Mouse (Mus musculus) forebrain, embryonic 14.5 days (tissue): ENCODE results near the gene Ddb2. TPM values are rescaled to one million over a fixed set of nuclear protein-coding genes. Genes with fewer than 3 reads are reported as not detected.

Source experiments
- ATAC-seq: fragments of 200-750 bp; cut with Nextera tagmentation; 2 replicates; pipeline ENCODE4 v1.8.0; 2017; ENCODE audit warnings: mild to moderate bottlenecking, moderate library complexity
- DNase-seq: peaks from one replicate; pipeline ENCODE4 v3.0.0-alpha.2; 2015; ENCODE audit warnings: low spot score
- H3K27ac ChIP-seq: fragments of 300-500 bp; sonication (generic); 2 replicates; pipeline ENCODE4 v1.5.1; 2014; ENCODE audit warnings: low read depth, mild to moderate bottlenecking, control low read depth, low read length, moderate library complexity
- H3K27me3 ChIP-seq: fragments of 300-500 bp; sonication (generic); replicated peaks from 2 replicates; pipeline ENCODE4 v1.6.1; 2014; ENCODE audit warnings: low read length, control low read depth, mixed read lengths; ENCODE audit not compliant: control insufficient read depth, insufficient read depth
- H3K36me3 ChIP-seq: fragments of 300-500 bp; sonication (generic); 2 replicates; pipeline ENCODE4 v1.6.1; 2014; ENCODE audit warnings: low read length, control low read depth; ENCODE audit not compliant: control insufficient read depth, insufficient read depth
- H3K4me1 ChIP-seq: fragments of 300-500 bp; sonication (generic); 2 replicates; pipeline ENCODE4 v1.6.1; 2014; ENCODE audit warnings: antibody characterized with exemption, low read length, control low read depth; ENCODE audit not compliant: control insufficient read depth, insufficient read depth
- H3K4me2 ChIP-seq: fragments of 300-500 bp; sonication (generic); 2 replicates; pipeline ENCODE4 v1.6.1; 2014; ENCODE audit warnings: mild to moderate bottlenecking, control low read depth, low read length
- H3K4me3 ChIP-seq: fragments of 300-500 bp; sonication (generic); 2 replicates; pipeline ENCODE4 v1.5.1; 2014; ENCODE audit warnings: low read depth, low read length, control low read depth
- H3K9ac ChIP-seq: fragments of 300-500 bp; sonication (generic); 2 replicates; pipeline ENCODE4 v1.6.1; 2014; ENCODE audit warnings: mild to moderate bottlenecking, low read length, control low read depth, moderate library complexity
- H3K9me3 ChIP-seq: fragments of 300-500 bp; sonication (generic); replicated peaks from 2 replicates; pipeline ENCODE4 v1.6.1; 2016; ENCODE audit warnings: low read length, control low read depth, mixed read lengths; ENCODE audit not compliant: control insufficient read depth
- WGBS: fragments of 180-500 bp; shearing (Covaris S2); extraction: QIAGEN DNeasy Blood & Tissue Kit; methylation state at CpG from one replicate; pipeline ENCODE4 v1.1.7; 2014; 5-methylcytosine and 5-hydroxymethylcytosine counted together
- polyA plus RNA-seq: library from polyadenylated mRNA; unstranded; fragments of >200 nt; fragmentation: Nextera tagmentation; extraction: Ambion mirVana; gene quantifications from 2 replicates; pipeline ENCODE4 v1.2.1, GENCODE M21; 2014

The Ddb2 gene
- polyA plus RNA-seq, 1 experiment from 2014 or later = 9.4 TPM

DNA sequence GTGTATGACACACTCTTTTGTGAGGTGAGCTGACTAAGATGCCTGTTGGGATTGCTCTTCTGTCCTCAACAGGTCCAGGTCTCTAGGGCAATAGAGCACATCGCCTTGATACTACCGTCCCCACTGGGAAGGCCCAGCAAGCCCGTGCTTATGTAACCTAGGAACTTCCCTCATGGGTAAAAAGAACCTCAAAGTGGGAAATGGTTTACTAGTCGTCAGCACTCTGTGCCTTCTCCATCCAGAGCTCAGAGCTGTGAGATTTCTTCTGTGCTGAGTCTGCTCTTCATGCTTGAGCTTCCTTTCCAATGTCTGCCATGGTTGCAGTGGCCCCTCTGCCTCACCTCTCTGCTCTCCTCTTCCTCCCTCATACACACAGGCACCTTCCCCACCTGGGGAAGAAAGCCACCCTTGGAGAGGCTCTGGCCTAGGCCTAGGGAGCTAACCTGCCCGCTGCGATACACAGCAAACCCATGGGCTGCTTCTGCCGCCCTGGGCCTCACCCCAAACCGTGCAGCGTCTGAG is 30.5 kb downstream of the Ddb2 start:
- Histone ChIP-seq H3K9me3 (no peaks in the 10 kb centered on the region), H3K27ac (no peak overlapping the region), H3K9ac (no peak overlapping the region), H3K36me3 (peaks cover 62% of the 10 kb centered on the region), H3K4me2 (no peak overlapping the region), H3K4me3 (no peak overlapping the region), H3K27me3 (no peaks in the 10 kb centered on the region), H3K4me1 (peaks cover 15% of the 10 kb centered on the region)
- DNase-seq (no peak), ATAC-seq (no peak)
- WGBS = 92% methylated on average over 9 of the region's 9 CpGs

DNA sequence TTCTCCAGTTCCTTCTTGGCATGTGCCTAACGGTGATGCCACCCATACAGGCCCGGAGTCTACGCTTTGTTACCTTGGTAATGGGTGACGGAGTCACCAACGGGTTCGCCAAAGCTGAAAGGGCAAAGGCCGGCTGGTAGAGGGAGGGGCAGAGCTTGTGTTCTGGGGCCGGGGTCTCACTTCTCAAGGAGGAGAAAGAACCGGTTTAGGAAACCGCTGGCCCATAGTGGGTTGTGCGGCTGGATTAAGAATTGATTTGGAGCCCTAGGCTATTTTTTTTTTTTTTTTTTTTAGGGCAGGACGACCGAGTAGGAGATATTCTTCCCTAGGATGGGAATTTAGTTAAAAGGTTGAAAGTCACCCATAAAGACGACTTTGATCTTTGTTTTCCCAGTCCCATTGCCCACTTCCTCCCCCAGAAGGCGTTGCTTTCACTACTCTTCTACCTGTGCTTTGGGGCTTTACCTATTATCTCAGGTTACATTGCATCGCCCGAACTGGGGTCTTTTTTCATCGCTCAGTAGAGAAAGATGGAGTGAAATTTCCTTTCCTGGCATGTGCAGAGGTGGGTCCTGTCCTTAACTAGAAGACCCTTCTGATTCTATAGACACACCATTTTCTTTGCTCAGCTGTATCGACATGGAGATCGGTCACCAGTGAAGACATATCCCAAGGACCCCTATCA is 33.7 kb downstream of the Ddb2 start:
- peak overlapping the region; percentile 89 for H3K27ac ChIP-seq
- peaks cover 15% of the 10 kb centered on the region for H3K4me1 ChIP-seq
- H3K27me3 ChIP-seq = no peaks in the 10 kb centered on the region
- peaks cover 32% of the 10 kb centered on the region for H3K36me3 ChIP-seq
- DNase-seq (no peak), ATAC-seq (no peak)
- H3K9me3 ChIP-seq = no peaks in the 10 kb centered on the region
- H3K9ac ChIP-seq = peak overlapping the region; percentile 93
- WGBS = 15% methylated on average over 20 of the region's 20 CpGs
- peak overlapping the region; percentile 58 for H3K4me3 ChIP-seq
- H3K4me2 ChIP-seq = peak overlapping the region; percentile 79

DNA sequence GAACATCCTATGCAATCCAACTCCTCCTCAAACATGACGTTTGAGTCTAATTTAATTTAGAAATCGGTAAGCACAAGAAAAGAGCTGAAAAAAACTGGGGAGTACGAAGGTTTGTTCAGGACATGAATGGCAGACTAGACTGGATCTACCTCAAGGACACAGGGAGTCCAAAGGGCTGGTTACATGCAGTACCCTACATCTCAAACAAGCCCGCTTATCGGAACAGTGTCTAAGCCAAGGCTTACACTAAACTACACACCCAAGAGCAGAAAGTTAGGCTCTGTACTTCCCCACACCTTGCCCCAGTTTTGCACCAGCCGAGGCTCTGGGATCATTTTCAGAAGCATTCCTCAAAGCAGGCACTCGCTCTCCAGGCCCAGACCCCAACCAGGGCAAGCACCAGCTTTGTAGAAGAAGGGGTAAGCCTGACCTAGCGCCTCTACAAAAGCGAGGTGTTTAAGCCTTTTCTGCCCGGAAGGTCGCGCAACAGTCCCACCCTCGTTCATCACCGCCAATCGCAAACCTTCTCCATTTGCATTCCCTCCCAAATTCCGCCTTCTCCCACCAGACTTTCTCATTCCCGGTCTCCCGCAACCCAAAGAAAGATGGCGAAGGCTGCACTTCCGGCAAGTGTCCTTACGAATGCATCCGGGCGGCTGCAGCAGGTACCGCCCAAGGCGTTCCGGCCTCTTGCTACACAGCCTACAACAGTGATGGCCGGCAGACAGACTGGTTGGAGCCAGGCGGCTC is 34.4 kb downstream of the Ddb2 start, which contains the start of the genes Nr1h3 and Acp2:
Gene Nr1h3 (minus strand): TSS at position 613 of the 750 bp plus-strand sequence.
Gene Acp2 (plus strand): TSS at position 664 of the 750 bp plus-strand sequence.
- no peaks in the 10 kb centered on the region for H3K27me3 ChIP-seq
- peak within 1 kb of the TSS; percentile 93 for H3K9ac ChIP-seq
- peaks cover 15% of the 10 kb centered on the region for H3K4me1 ChIP-seq
- no peaks in the 10 kb centered on the region for H3K9me3 ChIP-seq
- peaks cover 25% of the 10 kb centered on the region for H3K36me3 ChIP-seq
- peak within 1 kb of the TSS; percentile 58 for H3K4me3 ChIP-seq
- peak within 1 kb of the TSS; percentile 89 for H3K27ac ChIP-seq
- DNase-seq (peak; percentile 95), ATAC-seq (peak; percentile 97)
- 4% methylated on average over 28 of the region's 28 CpGs for WGBS
- peak within 1 kb of the TSS; percentile 79 for H3K4me2 ChIP-seq

DNA sequence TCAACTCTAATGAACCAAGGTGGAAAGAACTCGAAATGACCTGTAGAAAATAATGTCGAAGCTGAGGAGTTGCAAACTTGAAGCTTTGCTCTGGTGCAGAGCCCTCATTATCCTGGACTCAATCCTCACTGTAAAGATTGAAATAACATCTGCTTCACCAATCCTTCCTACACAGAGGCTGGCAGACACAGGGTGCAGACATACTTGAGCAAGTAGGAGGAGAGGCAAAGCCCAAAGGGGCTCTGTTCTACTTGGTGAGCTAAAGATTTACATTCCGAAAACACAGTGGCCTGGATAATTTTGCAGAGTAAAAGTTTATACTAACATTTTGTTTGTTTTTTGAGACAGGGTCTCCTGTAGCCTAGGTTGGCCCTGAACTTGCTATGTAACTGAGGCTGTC is 37.9 kb downstream of the Ddb2 start:
- Histone ChIP-seq H3K9me3 (no peaks in the 10 kb centered on the region), H3K27ac (no peak overlapping the region), H3K4me1 (peaks cover 16% of the 10 kb centered on the region), H3K4me2 (no peak overlapping the region), H3K36me3 (no peaks in the 10 kb centered on the region), H3K9ac (no peak overlapping the region), H3K4me3 (no peak overlapping the region), H3K27me3 (no peaks in the 10 kb centered on the region)
- WGBS = 83% methylated on average over 3 of the region's 3 CpGs
- DNase-seq (no peak), ATAC-seq (no peak)

DNA sequence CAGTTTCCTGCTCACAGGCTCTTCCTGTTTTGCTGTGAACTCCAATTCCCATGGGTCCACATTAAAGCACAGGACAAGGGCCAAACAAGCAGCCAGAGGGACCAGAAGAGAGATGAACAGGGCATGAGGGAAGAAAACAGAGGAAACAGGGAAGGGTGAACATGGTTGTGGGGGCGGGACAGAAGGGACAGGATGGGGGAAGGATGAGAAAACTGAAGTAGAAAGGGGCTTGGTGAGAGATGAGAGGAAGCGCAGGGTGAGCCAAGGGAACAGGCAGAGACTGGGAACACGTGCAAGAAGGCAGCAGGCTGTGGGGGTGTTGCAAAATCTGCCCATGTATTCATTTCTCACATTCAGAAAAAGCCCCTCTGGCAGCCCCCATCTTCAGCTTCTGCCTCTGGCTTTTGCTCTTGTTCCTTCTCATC is 40.2 kb downstream of the Ddb2 start:
- no peaks in the 10 kb centered on the region for H3K27me3 ChIP-seq
- no peak overlapping the region for H3K4me2 ChIP-seq
- WGBS = 81% methylated on average over 3 of the region's 3 CpGs
- no peaks in the 10 kb centered on the region for H3K9me3 ChIP-seq
- no peak overlapping the region for H3K4me3 ChIP-seq
- no peak overlapping the region for H3K27ac ChIP-seq
- no peaks in the 10 kb centered on the region for H3K36me3 ChIP-seq
- ATAC-seq = no peak
- H3K9ac ChIP-seq = no peak overlapping the region
- no peak for DNase-seq
- H3K4me1 ChIP-seq = 0 out of 2 replicates have a peak, but pooled peaks cover 4% of the 10 kb centered on the region

DNA sequence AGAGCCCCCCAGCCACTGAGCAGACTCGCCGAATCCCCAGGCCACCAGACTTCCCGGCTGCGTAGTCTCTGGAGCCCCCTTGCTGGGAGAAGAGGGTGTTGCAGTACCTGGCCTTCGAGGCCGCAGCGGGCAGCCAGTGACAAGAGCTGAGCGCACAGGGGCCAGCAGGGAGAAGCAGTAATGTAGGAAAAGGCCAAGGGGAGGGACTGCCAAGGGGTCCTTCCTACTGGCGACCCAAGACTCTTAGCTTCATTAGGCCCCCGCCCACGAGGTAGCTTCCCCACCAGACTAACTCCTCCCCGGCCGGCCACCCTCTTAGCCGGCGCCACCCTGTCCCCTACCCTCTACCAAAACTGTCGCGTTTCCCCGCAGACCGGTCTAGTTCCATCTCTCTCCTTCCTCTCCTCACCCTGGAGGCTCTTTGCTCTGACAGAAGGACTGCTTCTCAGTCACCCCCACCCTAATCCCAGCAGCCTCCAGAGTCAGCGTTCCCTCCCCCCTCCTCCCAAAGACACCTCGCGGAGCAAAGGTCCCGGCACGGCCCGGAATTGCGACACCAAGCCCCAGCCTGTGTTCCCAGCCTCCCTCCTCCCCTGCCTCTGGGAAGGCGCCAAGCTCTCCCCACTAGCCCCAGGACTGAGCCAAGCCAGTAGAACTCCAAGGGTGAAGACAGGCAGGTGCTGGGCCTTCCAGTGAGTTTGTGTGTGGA is 42.0 kb downstream of the Ddb2 start:
- Histone ChIP-seq H3K27ac (no peak overlapping the region), H3K4me3 (peak overlapping the region; percentile 17; the same call in 1 of the 2 replicates), H3K9me3 (no peaks in the 10 kb centered on the region), H3K4me2 (peak overlapping the region; percentile 49), H3K9ac (peak overlapping the region; percentile 48; the same call in 1 of the 2 replicates), H3K36me3 (no peaks in the 10 kb centered on the region), H3K4me1 (0 out of 2 replicates have a peak, but pooled peaks cover 4% of the 10 kb centered on the region), H3K27me3 (no peaks in the 10 kb centered on the region)
- 2% methylated on average over 25 of the region's 27 CpGs for WGBS
- DNase-seq (peak; percentile 72), ATAC-seq (peak; percentile 91)

DNA sequence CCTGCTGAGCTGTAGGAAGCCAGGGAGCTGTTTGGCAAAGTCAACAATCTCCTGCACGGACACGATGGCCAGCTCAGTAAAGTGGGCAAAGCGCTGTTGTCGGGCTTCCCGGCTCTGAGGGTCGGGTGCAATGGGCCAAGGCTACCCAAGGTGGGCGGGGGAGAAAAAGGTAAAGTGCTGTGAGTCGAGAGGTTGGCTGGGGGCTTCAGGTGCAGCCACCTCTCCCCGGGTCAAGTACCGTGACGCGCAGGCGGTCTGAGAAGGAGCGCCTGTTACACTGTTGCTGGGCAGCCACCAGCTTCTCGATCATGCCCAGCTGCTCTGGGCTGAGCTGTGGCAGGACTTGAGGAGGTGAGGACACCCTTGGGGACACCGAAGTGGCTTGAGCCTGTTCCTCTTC is 46.3 kb downstream of the Ddb2 start:
- Histone ChIP-seq H3K4me2 (no peak overlapping the region), H3K4me3 (no peak overlapping the region), H3K36me3 (no peaks in the 10 kb centered on the region), H3K27me3 (no peaks in the 10 kb centered on the region), H3K9me3 (no peaks in the 10 kb centered on the region), H3K9ac (no peak overlapping the region), H3K4me1 (0 out of 2 replicates have a peak, but pooled peaks cover 4% of the 10 kb centered on the region), H3K27ac (no peak overlapping the region)
- ATAC-seq (no peak), DNase-seq (no peak)
- 91% methylated on average over 16 of the region's 16 CpGs for WGBS

DNA sequence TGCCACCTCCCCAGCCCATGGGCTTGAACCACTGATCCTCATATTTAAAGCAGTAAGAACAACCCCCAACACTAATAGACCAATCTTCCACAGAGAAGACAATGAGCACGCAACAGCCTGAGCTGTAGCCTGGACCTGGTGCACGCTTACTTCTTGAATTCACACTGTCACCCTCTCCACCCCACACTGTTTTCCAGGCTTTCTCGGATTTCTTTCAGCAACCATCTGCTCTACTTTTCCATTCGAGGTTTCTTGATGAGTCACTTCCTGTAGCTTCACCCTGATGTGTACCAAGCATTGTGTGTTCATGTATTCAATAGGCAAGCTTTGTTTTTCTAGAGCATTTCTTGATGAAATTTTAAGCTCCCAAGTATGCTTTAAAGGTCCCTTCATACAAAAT is 49.4 kb downstream of the Ddb2 start:
- no peak for ATAC-seq
- Histone ChIP-seq H3K9ac (no peak overlapping the region), H3K4me1 (no peaks in the 10 kb centered on the region; the same call in 1 of the 2 replicates), H3K4me3 (no peak overlapping the region), H3K4me2 (no peak overlapping the region), H3K36me3 (no peaks in the 10 kb centered on the region), H3K27ac (no peak overlapping the region), H3K9me3 (no peaks in the 10 kb centered on the region), H3K27me3 (no peaks in the 10 kb centered on the region)
- WGBS = 74% methylated on average over 4 of the region's 4 CpGs
- no peak for DNase-seq
